Comparison of ENCODE assay signal across 19 mouse cellular contexts in the genomic region with DNA sequence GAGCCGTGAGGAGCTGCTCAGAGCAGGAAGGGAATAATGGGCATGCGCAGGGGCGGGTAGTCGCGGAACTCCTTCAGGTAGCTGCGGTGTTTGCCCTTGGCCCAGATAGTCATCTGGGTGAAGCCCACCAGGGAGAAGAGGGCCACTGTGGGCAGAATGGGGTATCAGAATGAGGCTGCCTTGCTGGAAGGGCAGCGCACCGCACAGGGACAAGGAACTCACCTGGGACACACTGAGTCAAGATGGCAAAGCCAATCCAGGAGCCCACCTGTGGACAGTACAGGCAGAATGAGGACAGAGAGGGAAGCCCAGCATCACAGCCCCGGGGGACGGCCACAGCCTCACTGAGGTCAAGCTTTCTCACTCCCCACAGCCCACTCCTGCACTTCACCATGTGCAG. TPM values are rescaled to one million over a fixed set of nuclear protein-coding genes. Genes with fewer than 3 reads are reported as not detected.
DNase-seq lines count a peak whose midpoint lies in the region; ATAC-seq lines count a peak whose summit lies in the region.
"Had no signal": no experiment of that assay in that cellular context is flagged by ENCODE, and none has a peak within 500 bp of the region (broad histone marks: within the 10 kb centered on the region; RNA-seq: fewer than 3 reads in every experiment).

No protein-coding gene starts in this region.

- peaks cover 39% of the 10 kb centered on the region for H3K36me3 ChIP-seq in kidney, embryonic 14.5 days (ENCODE audit: control insufficient read depth, insufficient read depth, low read length)
- peaks cover 16% of the 10 kb centered on the region for H3K36me3 ChIP-seq in midbrain, embryonic 11.5 days (ENCODE audit: control insufficient read depth, insufficient read depth, low read length)

- 92% methylated on average over 10 of the region's 10 CpGs for WGBS in kidney, embryonic 14.5 days
- WGBS in midbrain, embryonic 11.5 days = 95% methylated on average over 10 of the region's 10 CpGs

- H3K9ac ChIP-seq in kidney, embryonic 14.5 days (ENCODE audit: low read depth, low read length) = no peak overlapping the region
- H3K9ac ChIP-seq in midbrain, embryonic 11.5 days (ENCODE audit: low read length) = no peak overlapping the region
- H3K9ac ChIP-seq: heart, embryonic 13.5 days; hindbrain, embryonic 14.5 days had no signal

- ATAC-seq in kidney, embryonic 14.5 days (ENCODE audit: low FRiP score, low TSS enrichment) = no peak
- no peak for ATAC-seq in midbrain, embryonic 11.5 days (ENCODE audit: low FRiP score)
- no peak for ATAC-seq in erythroid progenitor cell, adult 5-6 weeks (replicated peaks; ENCODE audit: low FRiP score, poor library complexity, severe bottlenecking)

- H3K27me3 ChIP-seq in kidney, embryonic 14.5 days (ENCODE audit: control insufficient read depth, insufficient read depth, low read length) = no peaks in the 10 kb centered on the region
- H3K27me3 ChIP-seq in midbrain, embryonic 11.5 days (ENCODE audit: control insufficient read depth, insufficient read depth, low read length) = no peaks in the 10 kb centered on the region
- H3K27me3 ChIP-seq: heart, embryonic 13.5 days; megakaryocyte, embryonic 14.5 days had no signal

- no peak overlapping the region for H3K4me2 ChIP-seq in kidney, embryonic 14.5 days (replicated peaks; ENCODE audit: low read depth, low read length)
- no peak overlapping the region for H3K4me2 ChIP-seq in midbrain, embryonic 11.5 days
- H3K4me2 ChIP-seq: heart, embryonic 13.5 days; hindbrain, embryonic 14.5 days had no signal

- H3K4me1 ChIP-seq in kidney, embryonic 14.5 days (ENCODE audit: control insufficient read depth, insufficient read depth, low read length) = peaks cover 30% of the 10 kb centered on the region; the same call in 1 of the 2 replicates
- H3K4me1 ChIP-seq in midbrain, embryonic 11.5 days (ENCODE audit: control insufficient read depth, insufficient read depth, low read length) = peaks cover 13% of the 10 kb centered on the region

- H3K4me3 ChIP-seq in kidney, embryonic 14.5 days (ENCODE audit: low read length) = no peak overlapping the region
- H3K4me3 ChIP-seq in midbrain, embryonic 11.5 days (ENCODE audit: low read depth, low read length) = no peak overlapping the region
- H3K4me3 ChIP-seq: forebrain, embryonic 10.5 days; heart, embryonic 13.5 days; megakaryocyte, embryonic 14.5 days had no signal

- DNase-seq in adrenal gland, adult 8-10 months = peak; percentile 3
- no peak for DNase-seq in adrenal gland, postnatal 25 days
- DNase-seq in kidney, adult 11 months = peak; percentile 3
- peak; percentile 12 for DNase-seq in thymus, postnatal 4 days
- DNase-seq in thymus, postnatal 25 days = no peak
- DNase-seq in midbrain, embryonic 11.5 days (ENCODE audit: low spot score, missing footprints) = no peak
- DNase-seq: gastrocnemius, postnatal 10 days had no signal

- no peaks in the 10 kb centered on the region for H3K9me3 ChIP-seq in kidney, embryonic 14.5 days (ENCODE audit: control insufficient read depth, low read length)
- H3K9me3 ChIP-seq in midbrain, embryonic 11.5 days (ENCODE audit: control insufficient read depth, low read length) = no peaks in the 10 kb centered on the region
- H3K9me3 ChIP-seq: forebrain, embryonic 10.5 days; G1E; heart, embryonic 13.5 days; megakaryocyte, embryonic 14.5 days had no signal

- no peak overlapping the region for H3K27ac ChIP-seq in kidney, embryonic 14.5 days (ENCODE audit: low read depth, low read length)
- H3K27ac ChIP-seq in midbrain, embryonic 11.5 days (ENCODE audit: low read depth, low read length) = no peak overlapping the region
- H3K27ac ChIP-seq: forebrain, embryonic 10.5 days; heart, embryonic 13.5 days; hindbrain, embryonic 14.5 days had no signal

RNA-seq across cellular contexts. Expression of gene Ndufb7, which starts 5.3 kb away (rescaled TPM):
- 100 to 1,000 TPM; 160 to 240 (median 171) TPM for total RNA-seq in adrenal gland, adult 8-10 months (2022)
- total RNA-seq in adrenal gland, postnatal 25 days (2021) = 223 and 229 TPM in 2 replicates
- 348 and 423 TPM in 2 replicates for polyA plus RNA-seq in kidney, embryonic 14.5 days (2014; fragmentation: Nextera tagmentation; extraction: Ambion mirVana)
- polyA plus RNA-seq in midbrain, embryonic 11.5 days (2014; fragmentation: Nextera tagmentation; extraction: Ambion mirVana) = 351 and 359 TPM in 2 replicates
- total RNA-seq in erythroid progenitor cell, adult 5-6 weeks (2015; ENCODE audit: low replicate concordance) = 90.1 and 119 TPM in 2 replicates
- 75.9 and 125 TPM in 2 replicates for total RNA-seq in erythroid progenitor cell, adult 5-6 weeks (2017; ENCODE audit: low replicate concordance)

RNA-seq across cellular contexts. Expression of gene Tecr, which starts 36.0 kb away (rescaled TPM):
- 100 to 1,000 TPM; 432 to 499 (median 449) TPM for total RNA-seq in adrenal gland, adult 8-10 months (2022)
- total RNA-seq in adrenal gland, postnatal 25 days (2021) = 582 and 661 TPM in 2 replicates
- 661 and 682 TPM in 2 replicates for polyA plus RNA-seq in kidney, embryonic 14.5 days (2014; fragmentation: Nextera tagmentation; extraction: Ambion mirVana)
- 680 and 686 TPM in 2 replicates for polyA plus RNA-seq in midbrain, embryonic 11.5 days (2014; fragmentation: Nextera tagmentation; extraction: Ambion mirVana)
- total RNA-seq in erythroid progenitor cell, adult 5-6 weeks (2015; ENCODE audit: low replicate concordance) = 292 and 301 TPM in 2 replicates
- 92.2 and 190 TPM in 2 replicates for total RNA-seq in erythroid progenitor cell, adult 5-6 weeks (2017; ENCODE audit: low replicate concordance)

RNA-seq across cellular contexts. Expression of gene Dnajb1, which starts 36.2 kb away (rescaled TPM):
- total RNA-seq in adrenal gland, adult 8-10 months (2022) = 10 to 100 TPM; 25.6 to 40.4 (median 25.8) TPM
- 27.7 and 28.0 TPM in 2 replicates for total RNA-seq in adrenal gland, postnatal 25 days (2021)
- 42.5 and 48.9 TPM in 2 replicates for polyA plus RNA-seq in kidney, embryonic 14.5 days (2014; fragmentation: Nextera tagmentation; extraction: Ambion mirVana)
- 61.1 and 71.3 TPM in 2 replicates for polyA plus RNA-seq in midbrain, embryonic 11.5 days (2014; fragmentation: Nextera tagmentation; extraction: Ambion mirVana)
- total RNA-seq in erythroid progenitor cell, adult 5-6 weeks (2015; ENCODE audit: low replicate concordance) = 56.2 and 59.5 TPM in 2 replicates
- total RNA-seq in erythroid progenitor cell, adult 5-6 weeks (2017; ENCODE audit: low replicate concordance) = 58.9 and 62.4 TPM in 2 replicates

RNA-seq across cellular contexts. Expression of gene Olfr370, which starts 36.2 kb away (rescaled TPM):
- total RNA-seq in adrenal gland, adult 8-10 months (2022) = not detected
- not detected in 2 replicates for total RNA-seq in adrenal gland, postnatal 25 days (2021)
- not detected in 2 replicates for polyA plus RNA-seq in kidney, embryonic 14.5 days (2014; fragmentation: Nextera tagmentation; extraction: Ambion mirVana)
- polyA plus RNA-seq in midbrain, embryonic 11.5 days (2014; fragmentation: Nextera tagmentation; extraction: Ambion mirVana) = not detected in 2 replicates
- not detected in 2 replicates for total RNA-seq in erythroid progenitor cell, adult 5-6 weeks (2015; ENCODE audit: low replicate concordance)
- not detected in 2 replicates for total RNA-seq in erythroid progenitor cell, adult 5-6 weeks (2017; ENCODE audit: low replicate concordance)
- total RNA-seq: gastrocnemius, postnatal 10 days had no signal
- polyA plus RNA-seq: embryonic facial prominence, embryonic 11.5 days; forebrain, embryonic 10.5 days; G1E; heart, embryonic 13.5 days; kidney, embryonic 16.5 days; limb, embryonic 14.5 days; lung, embryonic 16.5 days; spleen, adult 2 months had no signal

Comparison
In these comparisons a context has a peak if more than half of its experiments do, and no peak if none do; other contexts are left out.
1. DNase-seq: peak in adrenal gland, adult 8-10 months (single experiment), kidney, adult 11 months (single experiment) and thymus, postnatal 4 days (single experiment); none in adrenal gland, postnatal 25 days (single experiment), thymus, postnatal 25 days (single experiment) and midbrain, embryonic 11.5 days (single experiment).